Mouse (Mus musculus) small intestine, adult 2 months (tissue): ENCODE measurements around the gene Rnf128. TPM values are rescaled to one million over a fixed set of nuclear protein-coding genes. Genes with fewer than 3 reads are reported as not detected.

Experiments
- H3K27ac ChIP-seq: fragments of 200-500 bp; 2 replicates; pipeline ENCODE4 v1.5.1; 2012; ENCODE audit warnings: low read depth, low read length, control low read depth, inconsistent platforms; ENCODE audit not compliant: insufficient read depth
- H3K27me3 ChIP-seq: fragments of 200-500 bp; 2 replicates; pipeline ENCODE4 v1.6.1; 2012; ENCODE audit warnings: mild to moderate bottlenecking, moderate library complexity, low read length, inconsistent platforms; ENCODE audit not compliant: control insufficient read depth, insufficient read depth
- H3K36me3 ChIP-seq: fragments of 200-500 bp; 2 replicates; pipeline ENCODE4 v1.6.1; 2012; ENCODE audit warnings: mild to moderate bottlenecking, low read length, control low read depth, inconsistent platforms; ENCODE audit not compliant: control insufficient read depth, insufficient read depth
- H3K4me1 ChIP-seq: fragments of 200-500 bp; 2 replicates; pipeline ENCODE4 v1.6.1; 2012; ENCODE audit warnings: low read length, inconsistent platforms, mixed read lengths; ENCODE audit not compliant: control insufficient read depth, insufficient read depth, insufficient read length
- H3K4me3 ChIP-seq: fragments of 200-500 bp; 2 replicates; pipeline ENCODE4 v1.5.1; 2012; ENCODE audit warnings: low read depth, mild to moderate bottlenecking, control low read depth, inconsistent platforms, low read length, moderate library complexity
- CTCF ChIP-seq: fragments of 200-500 bp; IDR thresholded peaks from 2 replicates; pipeline ENCODE4 v1.5.1; 2012; ENCODE audit warnings: low read depth, mild to moderate bottlenecking, control low read depth, inconsistent platforms, low read length, moderate library complexity, mixed read lengths; ENCODE audit not compliant: insufficient replicate concordance, insufficient read length; ENCODE audit errors: extremely low read depth
- POLR2A ChIP-seq: fragments of 200-500 bp; IDR thresholded peaks from 2 replicates; pipeline ENCODE4 v1.6.1; 2012; ENCODE audit warnings: low read depth, mild to moderate bottlenecking, control low read depth, inconsistent platforms, low read length, moderate library complexity
- WGBS: fragments of 180-500 bp; shearing (Covaris S2); methylation state at CpG from one replicate; pipeline ENCODE4 v1.1.7; 2018; 5-methylcytosine and 5-hydroxymethylcytosine counted together
- polyA plus RNA-seq: library from polyadenylated mRNA; depleted of rRNA; stranded (reverse); fragments of >200 nt; gene quantifications from 2 replicates; pipeline ENCODE4 v1.2.3, GENCODE M21; 2012

The Rnf128 gene
- polyA plus RNA-seq, 1 experiment = 202 TPM

DNA sequence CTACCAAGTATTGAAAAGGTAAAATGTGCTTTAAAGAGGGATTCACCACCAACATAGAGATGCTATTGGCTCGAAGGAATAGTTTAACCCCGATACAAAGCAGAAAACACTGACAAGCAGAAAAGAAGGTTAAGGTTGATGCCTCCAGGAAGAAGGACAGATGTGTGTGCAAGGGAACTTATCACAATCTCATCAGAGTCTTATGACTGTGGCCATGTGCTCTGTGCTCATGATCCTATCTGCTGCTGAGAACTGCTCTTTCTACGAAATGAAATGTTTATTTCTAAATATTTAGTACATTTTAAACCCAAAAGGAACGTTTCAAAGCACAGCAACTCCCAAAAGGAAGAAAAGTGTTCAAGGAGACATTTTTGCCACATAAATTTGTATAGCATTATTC, 30.8 kb upstream of the Rnf128 start:
- TF ChIP-seq CTCF = no peak
- TF ChIP-seq POLR2A = no peak
- Histone ChIP-seq H3K4me3 (no peak overlapping the region), H3K27ac (no peak overlapping the region), H3K36me3 (no peaks in the 10 kb centered on the region), H3K27me3 (no peaks in the 10 kb centered on the region), H3K4me1 (peaks cover 2% of the 10 kb centered on the region; the same call in 1 of the 2 replicates)
- WGBS = 73% methylated on average over 4 of the region's 4 CpGs

DNA sequence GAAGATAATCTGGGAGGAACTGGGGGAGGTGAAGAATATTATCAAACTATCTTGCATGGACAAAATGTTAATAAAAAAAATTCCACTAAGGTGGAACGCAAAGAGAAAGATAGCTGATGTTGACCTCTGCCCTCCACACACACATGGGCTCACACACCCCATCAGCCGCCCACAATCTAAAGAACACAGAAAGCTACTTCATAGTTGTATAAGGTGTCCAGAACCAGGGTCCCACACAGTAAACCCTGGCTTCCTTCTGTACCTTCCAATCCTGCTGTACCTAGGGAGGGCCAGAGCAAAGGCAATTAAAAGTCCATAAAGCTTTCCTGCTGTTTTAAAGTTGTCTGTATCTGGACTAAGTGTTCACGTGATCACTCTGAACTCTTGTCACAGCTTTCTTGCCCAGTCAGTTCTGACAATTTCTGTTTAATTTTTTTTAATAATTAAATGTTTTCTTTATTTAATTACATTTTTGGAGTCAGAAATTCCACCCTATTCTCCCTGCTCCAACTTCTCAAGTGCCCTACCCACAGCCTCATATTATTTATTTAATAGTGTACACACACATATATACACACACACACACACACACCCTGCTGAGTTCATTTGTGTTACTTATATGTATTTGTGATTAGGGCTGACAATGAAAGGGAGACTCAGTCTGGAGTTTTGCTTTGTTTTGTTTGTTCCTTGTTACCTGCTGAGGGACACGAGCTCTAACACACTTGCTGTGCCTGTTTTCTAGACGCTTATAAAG, 25.3 kb upstream of the Rnf128 start:
- H3K4me3 ChIP-seq = no peak overlapping the region
- H3K27ac ChIP-seq = no peak overlapping the region; the same call in 1 of the 2 replicates
- no peaks in the 10 kb centered on the region for H3K36me3 ChIP-seq
- H3K27me3 ChIP-seq = no peaks in the 10 kb centered on the region
- no peaks in the 10 kb centered on the region for H3K4me1 ChIP-seq
- TF ChIP-seq POLR2A = no peak
- TF ChIP-seq CTCF = no peak
- 56% methylated on average over 5 of the region's 5 CpGs for WGBS

DNA sequence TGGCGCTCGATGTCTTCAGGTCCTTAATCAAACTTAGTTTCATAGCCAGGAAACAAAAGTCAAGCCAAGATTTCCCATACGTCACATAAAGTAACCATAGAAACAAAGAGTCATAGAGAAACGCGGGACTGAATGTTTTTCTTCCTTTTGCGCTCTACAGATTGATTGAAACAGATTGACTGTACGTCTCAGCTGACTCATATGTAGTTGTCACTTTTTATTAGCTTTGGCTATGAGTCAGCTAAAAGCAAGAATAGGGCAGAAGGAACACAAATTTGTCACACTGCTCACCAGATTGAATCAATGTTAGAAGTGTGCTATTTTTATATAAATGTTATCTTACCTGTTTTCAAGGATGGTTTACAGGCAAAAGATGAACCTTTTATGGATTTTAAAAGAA, 19.4 kb upstream of the Rnf128 start:
- H3K36me3 ChIP-seq = no peaks in the 10 kb centered on the region

DNA sequence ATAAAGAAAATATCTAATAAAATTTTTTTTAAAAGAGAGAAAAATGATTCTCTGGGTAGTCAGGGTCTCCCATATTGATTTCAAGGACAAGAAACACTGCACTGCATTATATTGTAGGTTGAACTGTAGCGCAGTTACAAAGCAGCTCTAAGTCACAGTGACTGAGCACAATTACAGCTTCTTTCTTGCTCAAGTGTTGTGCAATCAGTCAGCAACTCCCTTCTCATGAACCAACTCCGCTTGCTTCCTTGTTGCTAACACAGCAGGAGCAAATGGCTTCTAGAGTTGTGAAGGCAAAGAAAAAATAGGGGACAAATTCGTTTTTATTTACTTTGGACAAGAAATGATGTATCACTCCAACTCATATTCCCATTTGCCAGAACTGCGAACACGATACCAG, 12.7 kb upstream of the Rnf128 start:
- TF ChIP-seq POLR2A (no peak), CTCF (no peak)
- H3K4me1 ChIP-seq = no peaks in the 10 kb centered on the region
- no peaks in the 10 kb centered on the region for H3K27me3 ChIP-seq
- H3K4me3 ChIP-seq = no peak overlapping the region
- WGBS = 68% methylated on average over 5 of the region's 5 CpGs
- H3K27ac ChIP-seq = no peak overlapping the region
- no peaks in the 10 kb centered on the region for H3K36me3 ChIP-seq

More for the DNA sequence above, 19.4 kb upstream of the Rnf128 start:
- H3K27me3 ChIP-seq = no peaks in the 10 kb centered on the region
- no peak overlapping the region for H3K27ac ChIP-seq
- no peak overlapping the region for H3K4me3 ChIP-seq
- 52% methylated on average over 7 of the region's 7 CpGs for WGBS
- TF ChIP-seq CTCF = no peak
- TF ChIP-seq POLR2A = no peak
- H3K4me1 ChIP-seq = no peaks in the 10 kb centered on the region

DNA sequence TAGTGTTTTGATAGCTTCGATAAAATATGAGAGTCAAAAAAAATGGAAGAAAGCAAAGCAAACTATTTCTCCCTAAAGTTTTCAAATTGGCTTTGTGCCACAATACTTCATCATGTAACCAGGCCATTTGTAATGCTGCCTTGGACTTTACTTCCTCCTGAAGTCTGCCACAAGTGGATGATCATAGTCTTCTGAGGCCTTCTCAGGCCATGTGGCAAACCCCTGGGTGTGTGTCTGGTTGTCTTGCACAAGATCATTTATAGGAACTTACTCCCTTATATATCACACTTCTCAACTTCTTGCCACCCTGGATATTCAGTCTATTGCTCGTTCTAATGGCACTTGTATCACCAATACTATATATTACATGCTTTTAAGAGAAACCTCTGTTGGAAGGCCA, 11.0 kb upstream of the Rnf128 start:
- Histone ChIP-seq H3K4me3 (no peak overlapping the region), H3K27me3 (no peaks in the 10 kb centered on the region), H3K4me1 (no peaks in the 10 kb centered on the region), H3K36me3 (no peaks in the 10 kb centered on the region), H3K27ac (no peak overlapping the region)
- 85% methylated on average over 2 of the region's 2 CpGs for WGBS
- no peak for TF ChIP-seq POLR2A
- TF ChIP-seq CTCF = no peak

DNA sequence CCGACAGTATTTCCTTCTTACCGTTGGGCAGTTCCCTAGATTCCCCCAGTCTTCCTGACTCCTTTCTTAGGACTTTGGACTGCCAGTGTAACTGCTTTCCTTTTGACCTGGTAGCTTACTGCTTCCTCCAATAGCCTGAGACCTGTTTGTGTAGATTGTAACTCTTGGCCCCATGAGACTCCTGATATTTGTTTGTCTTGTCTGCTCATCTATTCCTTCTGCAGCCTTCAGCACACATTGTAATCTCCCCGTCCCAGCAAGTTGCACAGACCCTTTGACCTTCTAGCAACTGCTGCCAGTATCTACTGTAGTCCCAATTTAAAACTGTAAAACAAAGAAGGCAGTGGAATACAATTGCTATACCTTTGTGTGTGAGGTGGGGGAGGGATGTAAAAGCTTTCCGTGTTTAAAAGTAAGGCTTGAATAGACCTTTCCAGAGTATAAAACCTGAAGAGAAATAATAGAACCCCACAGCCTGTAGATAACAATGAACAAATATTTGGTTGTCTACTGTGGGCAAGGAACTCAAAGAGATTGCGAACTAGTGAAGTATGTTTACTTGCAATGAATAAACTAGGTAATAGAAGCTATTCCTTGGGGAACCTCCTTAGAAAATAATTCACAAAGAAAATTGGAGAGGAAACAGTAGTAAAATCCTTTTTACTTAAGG, 726 bp upstream of the Rnf128 start:
- no peak for TF ChIP-seq CTCF
- no peaks in the 10 kb centered on the region for H3K27me3 ChIP-seq
- H3K4me1 ChIP-seq = no peaks in the 10 kb centered on the region
- 30% methylated on average over 5 of the region's 5 CpGs for WGBS
- H3K4me3 ChIP-seq = no peak overlapping the region
- H3K27ac ChIP-seq = peak overlapping the region; percentile 62; the same call in 1 of the 2 replicates
- no peaks in the 10 kb centered on the region for H3K36me3 ChIP-seq

DNA sequence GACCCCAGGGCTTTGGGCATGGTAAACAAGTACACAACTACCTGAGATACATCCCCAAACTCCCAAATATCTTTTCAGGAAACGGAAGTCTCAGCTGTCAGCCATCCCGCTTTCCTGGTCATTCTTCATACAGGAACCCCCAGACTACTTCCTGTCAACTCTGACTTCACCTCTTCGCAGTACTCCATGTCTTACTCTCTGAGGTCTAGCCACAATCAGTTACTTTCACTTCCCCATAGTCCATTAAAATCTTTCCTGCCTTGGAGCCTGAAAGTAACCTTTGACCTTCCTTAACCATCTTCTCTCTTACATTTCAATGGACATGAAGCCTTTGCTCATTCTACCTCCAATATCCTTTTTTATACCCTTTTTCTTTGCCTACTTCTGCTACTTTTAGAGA, 6.9 kb downstream of the Rnf128 start:
- Histone ChIP-seq H3K27me3 (no peaks in the 10 kb centered on the region), H3K36me3 (no peaks in the 10 kb centered on the region), H3K4me3 (no peak overlapping the region), H3K27ac (no peak overlapping the region), H3K4me1 (peaks cover 6% of the 10 kb centered on the region; the same call in 1 of the 2 replicates)
- TF ChIP-seq POLR2A (no peak), CTCF (no peak)
- 75% methylated on average over 3 of the region's 3 CpGs for WGBS
